Mouse (Mus musculus) neutrophil, adult 5-6 weeks (primary cell): Measurements from ENCODE around the gene Nfasc. TPM values are rescaled to one million over a fixed set of nuclear protein-coding genes. Genes with fewer than 3 reads are reported as not detected.
A peak's percentile ranks its signal among the peaks of the same experiment; 100 is the strongest.

ENCODE experiments used
- ATAC-seq: fragments of 151-379, 151-347 bp; 2 replicates; pipeline ENCODE4 v1.8.0; 2017; ENCODE audit warnings: mild to moderate bottlenecking, moderate TSS enrichment; ENCODE audit not compliant: insufficient number of reproducible peaks, poor library complexity, low FRiP score, severe bottlenecking; ENCODE audit errors: extremely low read depth
- total RNA-seq: library from RNA; stranded (forward); fragments of 200-1000 nt; gene quantifications from 2 replicates; pipeline ENCODE4 v1.2.3, GENCODE M21; 2017

Gene Nfasc
- total RNA-seq, 1 experiment from 2014 or later: under 0.01 TPM

GRCm38 (mm10) chr1:132609048-132609634 lies 132.5 kb downstream of the Nfasc start:
- ATAC-seq: no peak

DNA sequence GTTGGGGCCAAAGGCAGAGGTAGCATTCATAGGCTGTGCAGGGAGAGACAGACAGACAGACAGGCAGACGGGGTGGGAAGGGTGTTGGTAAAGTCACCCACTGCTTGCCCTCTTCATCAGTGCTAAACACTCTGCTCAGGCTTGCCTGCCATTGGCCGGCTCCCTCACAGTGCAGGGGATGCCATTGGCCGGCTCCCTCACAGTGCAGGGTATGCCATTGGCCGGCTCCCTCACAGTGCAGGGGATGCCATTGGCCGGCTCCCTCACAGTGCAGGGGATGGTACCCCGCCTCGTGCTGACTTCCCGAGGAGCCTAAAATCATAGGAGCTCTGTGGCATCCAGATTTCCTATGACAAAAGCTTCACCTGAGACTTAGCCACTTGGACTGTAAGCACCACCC lies 139.4 kb downstream of the Nfasc start:
- no peak for ATAC-seq

- no peak for ATAC-seq
These were observed 143.6 kb downstream of the Nfasc start for GRCm38 (mm10) chr1:132598024-132598423.

- no peak for ATAC-seq
These were observed 145.9 kb downstream of the Nfasc start for GRCm38 (mm10) chr1:132595741-132596140.

GRCm38 (mm10) chr1:132594587-132594986 lies 147.0 kb downstream of the Nfasc start:
- ATAC-seq: peak; percentile 34; the same call in 1 of the 2 replicates

DNA sequence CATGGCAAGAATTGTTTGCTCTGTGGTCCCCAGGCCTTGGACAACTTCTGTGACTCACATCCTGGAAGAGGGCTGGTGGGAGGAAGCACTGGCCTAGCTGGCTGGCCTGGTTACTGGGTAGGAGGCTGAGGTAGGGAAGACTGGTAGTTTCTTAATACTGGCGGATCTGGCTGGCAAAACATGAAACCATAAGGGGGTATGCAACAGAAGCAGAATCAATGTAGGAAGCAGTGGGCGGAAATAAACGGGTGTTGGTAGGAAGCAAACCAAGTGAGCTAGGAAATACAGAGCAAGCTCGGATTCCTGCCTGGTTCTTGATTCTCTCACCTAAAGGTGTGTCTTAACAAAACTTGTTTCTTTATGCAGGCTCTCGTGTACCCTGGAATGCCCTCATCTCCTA lies 149.5 kb downstream of the Nfasc start:
- no peak for ATAC-seq

GRCm38 (mm10) chr1:132591399-132591930 lies 150.1 kb downstream of the Nfasc start:
- no peak for ATAC-seq

DNA sequence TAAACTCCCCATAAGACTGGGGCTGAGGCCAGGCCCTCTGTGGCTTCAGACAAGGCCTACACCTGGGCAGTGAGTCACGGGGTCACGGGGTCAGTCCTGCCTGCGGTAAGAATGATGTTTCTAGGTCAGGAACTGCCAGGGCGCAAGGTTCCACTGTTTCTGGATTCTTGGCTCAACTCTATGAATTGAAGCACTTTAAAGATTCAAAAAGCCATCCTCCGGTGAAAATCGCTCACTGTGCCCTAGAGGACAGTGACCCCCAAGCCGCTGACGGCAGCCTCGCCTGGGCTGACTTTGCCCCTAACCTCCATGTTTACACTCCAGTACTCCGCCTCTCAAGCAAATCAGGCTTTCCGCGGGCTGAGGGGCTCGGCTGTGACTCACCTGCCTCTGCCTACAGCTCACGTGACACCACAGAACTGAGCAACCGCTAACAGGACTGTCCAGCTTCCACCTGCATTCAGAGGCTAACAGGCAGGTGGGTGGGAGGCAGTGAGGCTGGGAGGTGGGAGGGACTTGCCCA lies 154.9 kb downstream of the Nfasc start:
- ATAC-seq: no peak

- no peak for ATAC-seq
These were observed 156.2 kb downstream of the Nfasc start for GRCm38 (mm10) chr1:132585376-132585775.

DNA sequence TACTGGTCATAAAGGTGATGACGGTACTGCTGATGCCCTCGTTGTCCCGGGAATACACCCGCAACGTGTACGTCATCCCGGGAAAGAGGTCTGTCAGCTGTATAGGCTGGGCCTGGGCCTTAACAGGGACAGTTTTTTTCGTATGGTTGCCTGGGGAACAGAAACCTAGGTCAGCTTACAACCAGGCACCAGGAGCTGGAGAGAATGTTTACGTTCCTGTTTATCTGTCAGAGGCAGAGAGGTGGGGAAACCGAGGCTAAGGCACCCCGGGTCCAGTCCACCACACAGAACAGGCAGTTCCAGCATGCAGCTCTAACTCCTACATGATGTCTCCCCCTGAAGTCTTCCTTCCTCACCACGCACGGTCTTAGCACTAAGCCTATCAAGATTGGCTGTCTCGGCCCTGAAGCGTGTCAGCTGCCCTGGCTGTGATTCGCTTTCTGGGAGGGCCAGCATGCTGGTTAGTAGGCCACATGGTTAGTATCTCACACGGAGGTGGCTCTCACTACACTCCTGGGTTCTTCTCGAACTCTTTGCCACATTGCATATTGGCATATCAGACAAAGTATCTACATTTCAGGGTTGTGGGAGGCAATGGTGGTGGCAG lies 158.5 kb downstream of the Nfasc start:
- no peak for ATAC-seq

- no peak for ATAC-seq
These were observed 159.5 kb downstream of the Nfasc start for GRCm38 (mm10) chr1:132581845-132582839.

DNA sequence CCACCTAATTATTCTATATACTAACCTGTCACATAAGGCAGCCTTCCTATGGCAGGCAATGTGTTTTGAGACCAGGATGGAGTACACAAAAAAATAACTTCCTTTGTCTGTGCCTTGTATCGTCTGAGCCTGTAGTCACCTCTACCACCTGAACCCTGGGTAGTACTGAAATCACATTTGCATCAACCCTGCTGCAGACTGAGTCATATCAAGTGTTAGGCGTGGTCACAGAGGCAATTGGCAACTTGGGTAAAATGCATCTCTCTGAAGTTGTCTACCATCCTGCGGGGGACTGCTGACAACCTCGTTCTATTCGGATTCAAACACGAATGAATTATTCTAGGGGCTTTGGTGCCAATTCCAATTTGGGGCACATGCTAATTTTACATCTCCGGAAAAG lies 161.5 kb downstream of the Nfasc start:
- no peak for ATAC-seq

DNA sequence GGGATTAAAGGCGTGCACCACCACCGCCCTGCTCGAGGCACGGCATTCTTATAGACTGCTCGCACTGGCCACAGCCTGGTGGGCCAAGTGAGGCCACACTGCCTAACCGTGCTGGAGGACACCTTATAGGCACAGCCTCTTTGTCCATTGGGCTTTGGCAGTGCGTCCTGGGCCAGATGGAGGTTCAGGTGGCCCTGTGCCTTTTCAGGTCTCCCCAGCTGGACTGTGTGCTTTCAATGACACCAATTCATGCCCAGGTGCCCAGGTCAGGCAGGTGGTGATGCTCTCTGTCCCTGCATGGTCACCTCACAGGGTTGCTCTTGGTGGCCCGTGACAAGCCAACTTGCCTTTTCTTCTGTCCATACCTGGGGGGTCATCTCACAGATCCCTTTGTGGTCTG lies 164.8 kb downstream of the Nfasc start:
- ATAC-seq: no peak

DNA sequence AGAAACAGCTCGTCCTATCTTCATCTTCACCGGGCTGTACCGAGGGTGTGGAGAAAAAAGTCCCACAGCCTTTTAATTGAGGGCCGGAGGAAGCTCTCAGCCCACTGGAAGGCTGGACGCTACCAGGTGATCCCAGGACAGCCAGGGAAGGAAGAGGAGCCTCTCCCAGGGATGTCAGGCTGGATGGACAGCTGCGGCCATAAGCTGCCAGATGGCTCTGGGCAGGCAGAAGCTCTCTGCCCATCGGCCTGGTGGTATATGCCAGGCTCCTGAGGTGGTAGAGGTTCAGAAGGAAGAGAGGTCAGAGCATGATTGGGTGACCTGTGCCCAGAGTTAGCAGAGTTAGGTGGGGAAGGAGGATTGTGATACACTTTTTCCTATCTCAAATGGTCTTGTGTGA lies 168.7 kb downstream of the Nfasc start:
- no peak for ATAC-seq

GRCm38 (mm10) chr1:132571613-132572012 lies 170.0 kb downstream of the Nfasc start:
- no peak for ATAC-seq

DNA sequence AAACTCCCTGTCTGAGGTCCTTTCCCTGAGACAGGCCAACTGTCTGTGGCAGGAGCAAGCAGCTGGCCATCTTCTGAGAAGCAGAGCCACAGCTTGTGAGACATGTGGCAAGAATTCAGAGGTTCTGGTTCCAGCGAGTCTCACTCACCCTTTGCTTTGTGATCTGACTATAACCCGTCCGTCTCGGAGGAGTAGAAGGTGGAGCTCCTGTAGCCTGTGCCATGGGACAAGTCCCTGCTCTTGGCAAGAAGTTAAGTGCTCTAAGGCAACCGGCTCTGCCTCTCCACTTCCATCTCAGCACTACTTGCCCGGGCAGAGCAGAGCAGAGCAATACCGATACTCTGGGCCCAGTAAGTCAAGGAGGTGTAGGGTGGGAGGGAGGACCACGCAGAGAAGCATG lies 170.7 kb downstream of the Nfasc start:
- ATAC-seq: no peak

DNA sequence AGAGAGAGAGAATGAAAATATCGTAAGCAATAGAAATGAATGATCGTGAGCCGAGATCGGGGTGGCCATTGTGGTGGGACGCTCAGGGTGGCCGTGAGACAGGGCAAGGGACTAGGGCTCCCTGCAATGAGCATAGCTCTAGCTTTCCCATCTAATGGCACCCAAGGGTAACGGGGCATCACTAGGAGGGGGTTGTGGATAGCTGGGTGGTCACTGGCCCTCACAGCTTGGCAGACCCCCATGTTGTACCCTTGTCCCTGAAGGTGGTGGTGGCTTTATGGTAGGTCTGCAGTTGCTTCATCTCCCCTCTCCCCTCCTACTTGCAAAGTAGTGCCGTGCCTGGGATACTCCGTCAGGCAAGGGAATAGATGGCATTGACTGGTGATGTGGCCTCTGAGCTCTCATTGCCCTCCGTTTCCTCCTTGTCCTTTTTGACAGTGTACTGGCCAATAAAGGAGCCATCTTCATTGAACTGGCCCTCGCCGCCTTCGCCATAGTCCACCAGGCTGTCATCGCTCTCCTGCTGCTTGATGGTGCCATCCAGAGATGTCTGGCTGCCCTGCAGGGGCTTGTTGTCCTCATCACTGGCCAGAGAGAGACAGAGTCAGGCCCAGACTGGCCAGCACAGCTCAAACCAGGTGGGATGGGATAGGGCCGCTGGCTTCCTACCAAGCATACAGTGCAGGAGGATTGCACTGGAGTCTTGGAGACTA lies 171.4 kb downstream of the Nfasc start:
- ATAC-seq: no peak

DNA sequence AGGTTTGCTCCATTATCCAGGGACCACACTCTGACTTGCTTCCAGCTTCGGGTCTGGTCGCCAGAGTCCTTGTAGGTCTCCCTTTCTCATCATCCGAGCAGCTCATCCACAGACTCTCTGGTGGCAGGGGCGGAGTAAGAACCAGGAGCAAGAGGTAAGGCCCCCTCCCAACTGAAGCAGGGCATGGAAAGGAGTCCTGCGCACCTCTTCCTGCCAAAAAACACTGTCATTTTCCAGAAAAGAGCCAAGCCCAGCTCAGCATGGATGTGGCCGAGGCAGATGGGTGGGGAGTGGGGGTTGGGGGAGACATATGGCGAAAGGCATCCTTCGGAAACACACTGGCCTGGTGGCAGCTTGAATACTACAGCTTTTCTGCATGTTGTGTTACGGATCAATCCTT lies 172.1 kb downstream of the Nfasc start:
- no peak for ATAC-seq
